Mouse (Mus musculus): ENCODE data around the gene 6030468B19Rik.

DNA sequence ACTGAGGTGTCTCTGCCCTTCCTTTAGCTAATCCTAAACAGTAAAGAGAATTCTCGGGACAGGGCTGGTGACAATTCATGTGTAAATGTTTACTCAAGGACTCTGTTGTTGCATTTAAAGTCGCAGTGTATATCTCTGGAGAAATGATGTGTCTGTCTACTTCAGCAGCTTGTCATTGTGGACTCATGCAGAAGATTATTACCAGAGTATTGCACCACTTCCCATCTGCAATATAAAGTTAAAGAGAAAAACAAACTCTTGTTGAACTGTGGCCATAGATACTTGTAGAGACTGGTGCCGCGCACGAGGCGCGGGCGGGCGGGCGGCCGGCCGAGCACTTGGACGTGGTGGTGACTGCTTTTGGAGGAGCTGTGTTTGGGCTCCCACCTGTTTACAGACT is 35.7 kb upstream of the 6030468B19Rik start:
- TF ChIP-seq CTCF (IDR thresholded peaks at IDR 0.05) (no peak), POLR2A (IDR thresholded peaks at IDR 0.05; ENCODE audit: insufficient read depth, low read depth, low read length) (no peak)

Measured in heart, adult 2 months (tissue).